Mouse (Mus musculus): Measurements from ENCODE around the gene Mettl26. TPM values are rescaled to one million over a fixed set of nuclear protein-coding genes. Genes with fewer than 3 reads are reported as not detected.

Mettl26 gene
- polyA plus RNA-seq, 1 experiment from 2014 or later: 67.5 TPM

DNA sequence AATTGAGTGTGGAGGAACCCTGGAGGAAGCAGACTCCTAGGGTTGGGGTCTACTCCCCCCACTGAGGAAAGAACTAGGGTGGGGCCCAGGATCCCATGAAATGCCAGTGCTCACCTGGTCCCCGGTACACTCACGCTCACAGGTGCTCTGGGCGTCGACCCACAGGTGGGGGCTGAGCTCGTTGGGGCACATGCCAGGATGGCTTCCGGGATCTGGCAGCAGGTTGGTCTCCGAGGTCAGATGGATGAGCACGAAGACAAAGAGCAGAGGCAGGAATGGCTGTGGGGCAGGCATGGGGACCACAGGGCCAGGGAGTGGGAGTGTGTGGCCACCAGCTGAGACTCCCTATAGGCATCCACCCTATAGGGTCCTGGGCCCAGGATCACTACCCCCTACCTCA is 4.9 kb downstream of the Mettl26 start:
- no peak overlapping the region for H3K27ac ChIP-seq (ENCODE audit: low read depth, low read length)
- 64% methylated on average over 8 of the region's 8 CpGs for WGBS
- H3K4me2 ChIP-seq (ENCODE audit: low read length): no peak overlapping the region
- H3K4me1 ChIP-seq (ENCODE audit: control insufficient read depth, insufficient read depth, low read depth, low read length): peaks cover 19% of the 10 kb centered on the region
- no peaks in the 10 kb centered on the region for H3K27me3 ChIP-seq (replicated peaks; ENCODE audit: control insufficient read depth, insufficient read depth, low read length)
- no peak overlapping the region for H3K4me3 ChIP-seq (ENCODE audit: low read length)
- H3K9me3 ChIP-seq (ENCODE audit: control insufficient read depth, low read length): no peaks in the 10 kb centered on the region
- ATAC-seq: no peak
- H3K9ac ChIP-seq (ENCODE audit: low read depth, low read length): no peak overlapping the region
- H3K36me3 ChIP-seq (ENCODE audit: control insufficient read depth, insufficient read depth, low read length): peaks cover 25% of the 10 kb centered on the region

DNA sequence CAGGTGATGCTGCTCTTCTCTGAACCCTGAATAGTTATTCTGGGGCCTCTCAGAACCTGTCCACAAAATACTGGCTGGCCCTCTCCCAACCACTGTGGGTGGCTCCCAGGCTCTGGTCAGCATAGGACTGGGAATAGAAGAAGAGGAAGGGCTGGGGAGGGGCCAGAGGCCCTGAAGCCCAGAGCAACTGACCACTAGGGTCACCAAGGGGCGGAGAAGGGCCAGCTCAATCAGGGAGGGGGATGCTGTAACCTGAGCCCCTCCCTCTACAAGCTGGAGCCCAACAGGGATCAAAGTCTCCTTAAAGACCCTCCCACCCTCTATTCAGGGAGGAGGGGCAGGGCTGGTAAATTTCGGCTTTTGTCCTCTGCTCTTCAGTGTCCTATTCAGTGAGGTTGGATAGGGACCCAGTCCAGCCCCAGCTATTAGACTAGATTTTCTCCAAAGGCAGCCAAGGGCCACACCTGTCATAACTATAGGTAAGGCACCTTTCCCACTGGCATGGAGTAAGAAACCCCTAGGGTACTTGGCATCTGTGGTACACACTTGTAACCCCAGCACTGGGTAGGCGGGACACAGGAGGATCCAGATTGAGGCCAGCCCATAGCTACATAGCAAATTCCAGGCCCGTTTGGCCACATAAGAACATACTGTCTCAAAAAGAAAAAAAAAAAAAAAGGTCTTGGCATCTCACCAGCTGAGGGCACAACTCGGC is 5.5 kb downstream of the Mettl26 start, which contains the start of gene Wfikkn1:
TSS of gene Wfikkn1 (minus strand) at position 663 of the 715 bp plus-strand sequence.
- H3K4me3 ChIP-seq (ENCODE audit: low read length): no peak within 1 kb of the TSS
- H3K4me1 ChIP-seq (ENCODE audit: control insufficient read depth, insufficient read depth, low read depth, low read length): peaks cover 19% of the 10 kb centered on the region
- no peak within 1 kb of the TSS for H3K27ac ChIP-seq (ENCODE audit: low read depth, low read length)
- 22% methylated on average over 5 of the region's 5 CpGs for WGBS
- H3K27me3 ChIP-seq (replicated peaks; ENCODE audit: control insufficient read depth, insufficient read depth, low read length): no peaks in the 10 kb centered on the region
- no peak within 1 kb of the TSS for H3K9ac ChIP-seq (ENCODE audit: low read depth, low read length)
- no peak within 1 kb of the TSS for H3K4me2 ChIP-seq (ENCODE audit: low read length)
- no peak for ATAC-seq
- H3K36me3 ChIP-seq (ENCODE audit: control insufficient read depth, insufficient read depth, low read length): peaks cover 25% of the 10 kb centered on the region
- no peaks in the 10 kb centered on the region for H3K9me3 ChIP-seq (ENCODE audit: control insufficient read depth, low read length)

DNA sequence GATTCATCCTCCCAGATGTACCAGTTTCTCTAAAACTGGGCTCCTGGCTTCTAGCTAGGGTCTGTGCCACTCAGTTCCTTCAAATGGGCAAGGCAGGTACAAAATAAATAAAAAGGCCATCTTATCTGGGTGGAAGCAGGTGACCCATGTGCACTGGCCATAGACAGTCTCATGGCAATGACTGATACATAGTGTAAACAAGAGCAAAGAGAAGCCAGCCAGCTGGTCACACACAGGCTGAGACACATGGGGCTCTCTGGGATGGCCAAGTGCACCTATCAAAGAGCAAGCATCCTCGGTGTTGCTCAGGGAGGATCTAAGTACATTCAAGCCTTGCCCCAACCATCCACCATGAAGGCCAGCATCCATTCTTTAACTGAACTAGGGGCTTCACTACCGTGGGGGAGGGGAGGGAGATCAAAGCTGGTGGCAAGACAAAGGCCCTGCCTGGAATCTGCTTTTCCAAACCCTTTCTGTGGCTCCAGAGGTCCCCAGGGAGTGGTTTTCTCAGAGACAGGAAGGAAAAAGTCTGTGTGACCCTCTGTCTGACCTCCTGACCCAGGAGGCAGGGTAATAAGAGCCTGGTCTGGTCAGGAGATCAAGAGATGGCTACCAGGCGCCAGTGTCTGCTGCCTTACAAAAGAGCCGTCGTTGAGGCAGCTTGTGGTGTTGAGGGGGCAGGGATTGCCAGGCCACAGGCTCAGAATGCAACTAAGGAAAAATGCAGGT is 6.2 kb downstream of the Mettl26 start:
- no peak for ATAC-seq
- WGBS: 11% methylated on average over 5 of the region's 5 CpGs
- Histone ChIP-seq H3K36me3 (ENCODE audit: control insufficient read depth, insufficient read depth, low read length) (peaks cover 25% of the 10 kb centered on the region), H3K27me3 (replicated peaks; ENCODE audit: control insufficient read depth, insufficient read depth, low read length) (no peaks in the 10 kb centered on the region), H3K27ac (ENCODE audit: low read depth, low read length) (no peak overlapping the region), H3K4me1 (ENCODE audit: control insufficient read depth, insufficient read depth, low read depth, low read length) (peaks cover 17% of the 10 kb centered on the region), H3K4me3 (ENCODE audit: low read length) (no peak overlapping the region), H3K9me3 (ENCODE audit: control insufficient read depth, low read length) (no peaks in the 10 kb centered on the region), H3K9ac (ENCODE audit: low read depth, low read length) (no peak overlapping the region), H3K4me2 (ENCODE audit: low read length) (no peak overlapping the region)

DNA sequence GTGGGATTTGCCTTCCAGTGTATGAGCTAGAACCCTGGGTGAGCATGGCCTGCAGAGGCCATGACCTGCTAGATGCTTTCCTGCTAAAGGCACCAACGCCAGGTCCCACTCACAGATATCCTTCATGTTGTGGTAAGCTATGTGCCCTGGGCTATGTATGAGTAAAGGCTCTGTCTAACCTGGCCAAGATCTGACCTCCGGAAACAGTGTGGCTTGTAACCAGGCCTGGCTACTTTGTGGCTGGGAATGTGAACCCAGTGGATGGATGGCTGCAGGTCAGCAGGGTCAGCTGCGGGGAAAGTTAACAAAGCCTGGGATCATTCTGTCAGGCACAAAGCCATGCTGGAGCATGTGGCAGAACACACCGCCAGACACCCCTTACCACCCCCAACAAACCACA is 6.8 kb downstream of the Mettl26 start:
- Histone ChIP-seq H3K9ac (ENCODE audit: low read depth, low read length) (no peak overlapping the region), H3K27ac (ENCODE audit: low read depth, low read length) (no peak overlapping the region), H3K36me3 (ENCODE audit: control insufficient read depth, insufficient read depth, low read length) (peaks cover 25% of the 10 kb centered on the region), H3K4me3 (ENCODE audit: low read length) (no peak overlapping the region), H3K4me1 (ENCODE audit: control insufficient read depth, insufficient read depth, low read depth, low read length) (peaks cover 11% of the 10 kb centered on the region), H3K27me3 (replicated peaks; ENCODE audit: control insufficient read depth, insufficient read depth, low read length) (no peaks in the 10 kb centered on the region), H3K4me2 (ENCODE audit: low read length) (no peak overlapping the region), H3K9me3 (ENCODE audit: control insufficient read depth, low read length) (no peaks in the 10 kb centered on the region)
- no peak for ATAC-seq
- WGBS: 16% methylated on average over 4 of the region's 4 CpGs

DNA sequence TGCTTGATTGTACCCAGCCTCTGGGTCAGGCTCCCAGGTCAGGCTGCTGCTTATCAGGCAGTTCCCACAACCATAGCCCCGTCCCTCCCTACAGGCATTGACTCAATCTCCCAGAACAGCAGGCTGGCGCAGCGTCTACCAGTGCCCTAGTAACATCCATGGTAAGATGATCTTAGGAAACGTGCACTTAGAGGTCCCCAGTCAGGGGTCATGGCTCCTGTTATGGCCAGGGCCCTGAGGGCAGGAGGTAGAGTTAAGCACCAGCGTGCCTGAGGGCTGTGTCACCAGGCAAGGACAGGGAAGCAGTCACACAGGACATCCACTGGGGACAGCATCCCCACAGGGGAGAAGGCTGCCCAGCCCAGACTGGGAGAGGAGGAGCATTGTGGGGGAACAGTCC is 7.4 kb downstream of the Mettl26 start:
- Histone ChIP-seq H3K4me1 (ENCODE audit: control insufficient read depth, insufficient read depth, low read depth, low read length) (peaks cover 6% of the 10 kb centered on the region; the same call in 1 of the 2 replicates), H3K9ac (ENCODE audit: low read depth, low read length) (no peak overlapping the region), H3K27ac (ENCODE audit: low read depth, low read length) (no peak overlapping the region), H3K4me2 (ENCODE audit: low read length) (no peak overlapping the region), H3K9me3 (ENCODE audit: control insufficient read depth, low read length) (no peaks in the 10 kb centered on the region), H3K4me3 (ENCODE audit: low read length) (no peak overlapping the region), H3K27me3 (replicated peaks; ENCODE audit: control insufficient read depth, insufficient read depth, low read length) (no peaks in the 10 kb centered on the region), H3K36me3 (ENCODE audit: control insufficient read depth, insufficient read depth, low read length) (peaks cover 25% of the 10 kb centered on the region)
- WGBS: 27% methylated on average over 5 of the region's 5 CpGs
- ATAC-seq: no peak

DNA sequence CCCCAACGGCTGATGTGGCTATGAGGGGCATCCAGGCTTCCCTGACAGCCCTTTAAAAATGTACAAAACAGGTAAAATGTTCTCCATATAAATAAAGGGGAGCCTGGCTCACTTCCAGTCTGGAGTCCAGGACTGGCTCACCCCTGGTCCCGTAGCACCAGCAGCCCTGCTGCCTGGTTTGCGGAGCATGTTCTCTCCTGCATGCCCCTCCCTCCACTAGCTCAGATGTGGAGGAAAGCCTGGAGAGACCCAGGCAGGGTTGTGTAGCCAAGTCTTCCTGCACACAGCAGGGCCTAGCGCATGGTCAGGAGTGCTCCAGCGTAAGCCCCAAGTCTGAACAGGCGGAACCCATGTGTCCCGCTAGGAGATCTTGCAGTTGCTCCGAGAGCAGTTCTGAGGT is 8.4 kb downstream of the Mettl26 start:
- Histone ChIP-seq H3K4me2 (ENCODE audit: low read length) (no peak overlapping the region), H3K27ac (ENCODE audit: low read depth, low read length) (peak overlapping the region; percentile 12; the same call in 1 of the 2 replicates), H3K9ac (ENCODE audit: low read depth, low read length) (no peak overlapping the region), H3K36me3 (ENCODE audit: control insufficient read depth, insufficient read depth, low read length) (peaks cover 20% of the 10 kb centered on the region), H3K9me3 (ENCODE audit: control insufficient read depth, low read length) (no peaks in the 10 kb centered on the region), H3K4me3 (ENCODE audit: low read length) (no peak overlapping the region), H3K27me3 (replicated peaks; ENCODE audit: control insufficient read depth, insufficient read depth, low read length) (no peaks in the 10 kb centered on the region), H3K4me1 (ENCODE audit: control insufficient read depth, insufficient read depth, low read depth, low read length) (peaks cover 6% of the 10 kb centered on the region; the same call in 1 of the 2 replicates)
- 76% methylated on average over 8 of the region's 8 CpGs for WGBS
- no peak for ATAC-seq

DNA sequence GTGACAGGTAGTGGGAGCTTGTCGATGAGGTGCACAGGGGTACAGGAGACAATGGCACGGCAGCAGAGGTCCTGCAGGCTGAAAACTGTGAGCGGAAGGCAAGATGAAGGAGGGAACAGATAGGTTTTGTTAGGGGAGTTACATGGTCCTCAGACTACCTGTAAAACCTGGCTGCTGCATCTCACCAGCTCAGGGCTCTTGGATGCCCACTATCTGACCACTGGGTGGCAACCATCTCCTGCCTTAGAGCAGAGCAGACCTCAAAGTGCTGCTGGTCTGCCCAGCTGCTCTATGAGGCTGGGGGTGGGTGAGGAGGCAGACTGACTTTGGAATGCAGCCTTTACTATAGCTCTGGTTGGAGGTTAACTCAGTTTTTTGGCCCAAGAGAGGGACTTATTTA is 8.9 kb downstream of the Mettl26 start:
- no peaks in the 10 kb centered on the region for H3K9me3 ChIP-seq (ENCODE audit: control insufficient read depth, low read length)
- H3K27ac ChIP-seq (ENCODE audit: low read depth, low read length): no peak overlapping the region
- no peak overlapping the region for H3K4me3 ChIP-seq (ENCODE audit: low read length)
- no peak for ATAC-seq
- peaks cover 15% of the 10 kb centered on the region for H3K36me3 ChIP-seq (ENCODE audit: control insufficient read depth, insufficient read depth, low read length)
- H3K9ac ChIP-seq (ENCODE audit: low read depth, low read length): no peak overlapping the region
- no peaks in the 10 kb centered on the region for H3K27me3 ChIP-seq (replicated peaks; ENCODE audit: control insufficient read depth, insufficient read depth, low read length)
- no peak overlapping the region for H3K4me2 ChIP-seq (ENCODE audit: low read length)
- H3K4me1 ChIP-seq (ENCODE audit: control insufficient read depth, insufficient read depth, low read depth, low read length): peaks cover 6% of the 10 kb centered on the region; the same call in 1 of the 2 replicates
- 93% methylated on average over 3 of the region's 3 CpGs for WGBS

DNA sequence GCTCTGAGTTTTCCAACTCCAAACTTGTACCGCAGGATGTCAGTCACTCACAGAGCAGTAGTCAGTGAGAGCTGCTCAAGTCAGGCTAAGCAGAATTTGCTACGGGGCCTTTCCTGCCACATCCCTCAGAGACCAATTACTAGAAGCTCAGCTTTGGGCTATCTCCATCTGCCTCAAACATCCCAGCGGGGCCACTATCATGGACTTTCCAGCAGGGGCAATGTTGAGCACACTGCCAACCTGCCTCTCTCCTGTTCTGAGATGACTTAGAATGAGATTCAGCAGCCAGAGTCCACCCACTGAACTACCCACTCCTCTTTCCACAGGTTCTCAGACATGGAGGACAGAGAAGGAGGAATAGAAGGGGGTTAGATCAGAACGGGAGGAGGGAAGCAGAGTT is 10.8 kb downstream of the Mettl26 start:
- H3K4me3 ChIP-seq (ENCODE audit: low read length): no peak overlapping the region
- no peaks in the 10 kb centered on the region for H3K27me3 ChIP-seq (replicated peaks; ENCODE audit: control insufficient read depth, insufficient read depth, low read length)
- no peaks in the 10 kb centered on the region for H3K9me3 ChIP-seq (ENCODE audit: control insufficient read depth, low read length)
- no peak for ATAC-seq
- peaks cover 10% of the 10 kb centered on the region; the same call in 1 of the 2 replicates for H3K36me3 ChIP-seq (ENCODE audit: control insufficient read depth, insufficient read depth, low read length)
- H3K9ac ChIP-seq (ENCODE audit: low read depth, low read length): no peak overlapping the region
- peaks cover 3% of the 10 kb centered on the region; the same call in 1 of the 2 replicates for H3K4me1 ChIP-seq (ENCODE audit: control insufficient read depth, insufficient read depth, low read depth, low read length)
- H3K4me2 ChIP-seq (ENCODE audit: low read length): no peak overlapping the region
- no peak overlapping the region for H3K27ac ChIP-seq (ENCODE audit: low read depth, low read length)
- WGBS: 69% methylated on average over 4 of the region's 4 CpGs

DNA sequence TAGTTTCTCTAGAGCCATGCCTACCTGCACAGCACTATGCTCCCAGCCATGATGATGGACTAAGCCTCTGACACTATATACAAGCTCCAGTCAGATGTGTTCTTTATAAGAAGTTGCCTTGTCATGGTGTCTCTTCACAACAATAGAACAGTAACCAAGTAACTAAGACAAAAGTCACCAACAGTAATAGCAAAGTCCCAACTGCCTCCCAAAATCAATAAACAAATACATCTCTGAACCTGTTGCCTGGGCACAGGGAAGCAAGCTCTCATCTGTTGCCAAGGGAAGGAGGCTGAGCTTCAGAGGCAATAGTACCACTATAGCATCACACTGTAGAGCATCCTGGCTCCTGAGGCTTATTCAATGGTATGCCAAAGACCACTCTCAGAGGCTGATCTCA is 11.9 kb downstream of the Mettl26 start:
- no peaks in the 10 kb centered on the region for H3K4me1 ChIP-seq (ENCODE audit: control insufficient read depth, insufficient read depth, low read depth, low read length)
- H3K9me3 ChIP-seq (ENCODE audit: control insufficient read depth, low read length): no peaks in the 10 kb centered on the region
- H3K27me3 ChIP-seq (replicated peaks; ENCODE audit: control insufficient read depth, insufficient read depth, low read length): no peaks in the 10 kb centered on the region
- H3K9ac ChIP-seq (ENCODE audit: low read depth, low read length): no peak overlapping the region
- no peak overlapping the region for H3K4me2 ChIP-seq (ENCODE audit: low read length)
- no peak for ATAC-seq
- H3K4me3 ChIP-seq (ENCODE audit: low read length): no peak overlapping the region
- H3K27ac ChIP-seq (ENCODE audit: low read depth, low read length): no peak overlapping the region
- H3K36me3 ChIP-seq (ENCODE audit: control insufficient read depth, insufficient read depth, low read length): peaks cover 10% of the 10 kb centered on the region; the same call in 1 of the 2 replicates
